29 mouse cellular contexts compared by ENCODE assay signal in the genomic region with DNA sequence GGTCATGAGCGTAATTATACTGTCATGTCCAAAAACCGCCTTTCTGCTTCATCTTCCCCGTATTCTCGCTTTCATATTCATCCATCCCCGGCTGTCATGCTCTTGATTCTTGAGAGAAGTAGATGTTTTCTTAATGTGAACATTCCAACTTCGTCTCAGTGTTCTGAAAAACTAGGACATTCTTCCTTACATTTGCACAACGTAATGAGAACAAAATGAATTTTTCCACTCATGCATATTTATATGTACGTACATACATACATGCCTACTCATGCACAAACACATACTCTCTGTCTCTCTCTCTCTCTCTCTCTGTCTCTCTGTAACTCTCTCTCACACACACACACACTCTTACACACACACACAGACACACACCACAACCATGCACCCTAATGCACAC.
"Had no signal": no experiment of that assay in that cellular context is flagged by ENCODE, and none has a peak within 500 bp of the region (broad histone marks: within the 10 kb centered on the region; RNA-seq: fewer than 3 reads in every experiment).

No protein-coding gene starts in this region.

- ATAC-seq: forebrain, embryonic 13.5 days; forebrain, embryonic 14.5 days; forebrain, embryonic 15.5 days; forebrain, embryonic 16.5 days; forebrain, postnatal 0 days had no signal

- H3K4me3 ChIP-seq: embryonic facial prominence, embryonic 10.5 days; embryonic facial prominence, embryonic 12.5 days; embryonic facial prominence, embryonic 13.5 days; embryonic facial prominence, embryonic 15.5 days; erythroblast, embryonic 14.5 days; forebrain, embryonic 10.5 days; forebrain, embryonic 12.5 days; forebrain, embryonic 13.5 days; forebrain, embryonic 15.5 days; gastrocnemius, adult 2 months; heart, adult 2 months had no signal

- H3K9me3 ChIP-seq: embryonic facial prominence, embryonic 10.5 days; embryonic facial prominence, embryonic 12.5 days; embryonic facial prominence, embryonic 13.5 days; embryonic facial prominence, embryonic 15.5 days; forebrain, embryonic 10.5 days; forebrain, embryonic 12.5 days; forebrain, embryonic 13.5 days; forebrain, embryonic 15.5 days had no signal

- DNase-seq: cerebellum, adult 2 months; cerebellum, adult 8-10 months; cerebellum, adult 9-10 months; cerebellum, adult 9-11 months; cerebellum, postnatal 10 days; cerebellum, postnatal 14 days; cerebellum, postnatal 25 days; cerebellum, postnatal 36 days; embryo, embryonic 11 days; forebrain, postnatal 0 days; gastrocnemius, adult 2 months; gastrocnemius, postnatal 10 days; gastrocnemius, postnatal 14 days; gastrocnemius, postnatal 25 days; gastrocnemius, postnatal 36 days; heart, adult 11 months; heart, adult 18-20 months; heart, adult 2 months had no signal

- H3K9ac ChIP-seq: embryonic facial prominence, embryonic 12.5 days; embryonic facial prominence, embryonic 13.5 days; embryonic facial prominence, embryonic 15.5 days; forebrain, embryonic 12.5 days; forebrain, embryonic 13.5 days; forebrain, embryonic 15.5 days; forebrain, postnatal 0 days had no signal

- H3K27me3 ChIP-seq: embryonic facial prominence, embryonic 12.5 days; embryonic facial prominence, embryonic 13.5 days; embryonic facial prominence, embryonic 15.5 days; forebrain, embryonic 12.5 days; forebrain, embryonic 13.5 days; forebrain, embryonic 15.5 days had no signal

- H3K4me2 ChIP-seq: embryonic facial prominence, embryonic 12.5 days; embryonic facial prominence, embryonic 13.5 days; embryonic facial prominence, embryonic 15.5 days; forebrain, embryonic 12.5 days; forebrain, embryonic 13.5 days; forebrain, embryonic 15.5 days had no signal

- H3K36me3 ChIP-seq: embryonic facial prominence, embryonic 10.5 days; embryonic facial prominence, embryonic 12.5 days; embryonic facial prominence, embryonic 13.5 days; embryonic facial prominence, embryonic 15.5 days; forebrain, embryonic 10.5 days; forebrain, embryonic 12.5 days; forebrain, embryonic 15.5 days had no signal

- H3K4me1 ChIP-seq: embryonic facial prominence, embryonic 10.5 days; embryonic facial prominence, embryonic 12.5 days; embryonic facial prominence, embryonic 13.5 days; embryonic facial prominence, embryonic 15.5 days; forebrain, embryonic 10.5 days; forebrain, embryonic 12.5 days; forebrain, embryonic 13.5 days; forebrain, embryonic 15.5 days had no signal

- H3K27ac ChIP-seq: embryonic facial prominence, embryonic 10.5 days; embryonic facial prominence, embryonic 12.5 days; embryonic facial prominence, embryonic 13.5 days; embryonic facial prominence, embryonic 15.5 days; forebrain, embryonic 10.5 days; forebrain, embryonic 12.5 days; forebrain, embryonic 13.5 days; forebrain, embryonic 15.5 days; gastrocnemius, adult 2 months; heart, adult 2 months had no signal
